Mouse (Mus musculus) liver, embryonic 15.5 days (tissue): ENCODE results near the gene Thada. TPM values are rescaled to one million over a fixed set of nuclear protein-coding genes. Genes with fewer than 3 reads are reported as not detected.
"Not testable (repeated sequence)": the region's sequence is repeated elsewhere in the genome, so short reads cannot be mapped to it uniquely, and the experiment has no call there.

Experiments used
- ATAC-seq: fragments of 200-750 bp; cut with Nextera tagmentation; 2 replicates; pipeline ENCODE4 v1.8.0; 2017; ENCODE audit warnings: moderate number of reproducible peaks, mild to moderate bottlenecking, moderate library complexity; ENCODE audit not compliant: insufficient read depth
- H3K27ac ChIP-seq: fragments of 300-500 bp; sonication (generic); replicated peaks from 2 replicates; pipeline ENCODE4 v1.5.1; 2015; ENCODE audit warnings: mild to moderate bottlenecking, inconsistent platforms
- H3K27me3 ChIP-seq: fragments of 300-500 bp; sonication (generic); 2 replicates; pipeline ENCODE4 v1.6.1; 2015; ENCODE audit warnings: mild to moderate bottlenecking, inconsistent platforms
- H3K36me3 ChIP-seq: fragments of 300-500 bp; sonication (generic); replicated peaks from 2 replicates; pipeline ENCODE4 v1.6.1; 2015; ENCODE audit warnings: moderate library complexity, mild to moderate bottlenecking, inconsistent platforms
- H3K4me1 ChIP-seq: fragments of 300-500 bp; sonication (generic); replicated peaks from 2 replicates; pipeline ENCODE4 v1.6.1; 2015; ENCODE audit warnings: inconsistent platforms
- H3K4me2 ChIP-seq: fragments of 300-500 bp; sonication (generic); 2 replicates; pipeline ENCODE4 v1.6.1; 2015; ENCODE audit warnings: moderate library complexity, mild to moderate bottlenecking, inconsistent platforms
- H3K4me3 ChIP-seq: fragments of 300-500 bp; sonication (generic); replicated peaks from 2 replicates; pipeline ENCODE4 v1.5.1; 2015; ENCODE audit warnings: mild to moderate bottlenecking, inconsistent platforms
- H3K9ac ChIP-seq: fragments of 300-500 bp; sonication (generic); 2 replicates; pipeline ENCODE4 v1.6.1; 2015; ENCODE audit warnings: moderate library complexity, mild to moderate bottlenecking, inconsistent platforms
- H3K9me3 ChIP-seq: fragments of 300-500 bp; sonication (generic); replicated peaks from 2 replicates; pipeline ENCODE4 v1.6.1; 2016; ENCODE audit warnings: inconsistent platforms
- WGBS: fragments of 180-500 bp; shearing (Covaris S2); methylation state at CpG from one replicate; pipeline ENCODE4 v1.1.7; 2015; ENCODE audit warnings: mixed read lengths; ENCODE audit not compliant: insufficient replicate concordance; 5-methylcytosine and 5-hydroxymethylcytosine counted together
- polyA plus RNA-seq: library from polyadenylated mRNA; unstranded; fragments of >200 nt; fragmentation: Nextera tagmentation; extraction: Ambion mirVana; gene quantifications from 2 replicates; pipeline ENCODE4 v1.2.1, GENCODE M21; 2015

Gene Thada
- polyA plus RNA-seq, 1 experiment from 2014 or later, result 2.3 TPM

DNA sequence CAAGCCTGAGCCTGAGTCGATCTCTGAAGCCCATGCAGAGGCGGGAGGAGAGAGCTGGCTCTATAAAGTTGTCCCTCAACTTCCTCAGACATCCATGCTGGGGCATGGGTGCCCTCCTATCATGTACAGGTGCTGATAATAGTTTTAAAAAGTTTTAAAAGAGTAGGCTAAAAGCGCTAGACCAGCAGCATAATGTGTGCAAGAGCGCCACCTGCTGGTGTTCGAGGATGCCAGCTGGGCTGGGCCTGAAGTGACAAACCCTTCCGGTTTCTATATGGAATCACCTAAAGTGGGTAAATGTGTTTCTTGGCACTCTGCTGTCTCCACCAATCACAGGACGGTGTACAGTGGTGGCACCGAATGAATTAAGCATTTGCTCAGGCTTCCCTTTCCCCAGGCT, 275.1 kb downstream of the Thada start:
- peaks cover 50% of the 10 kb centered on the region for H3K4me1 ChIP-seq
- 18% methylated on average over 8 of the region's 8 CpGs for WGBS

DNA sequence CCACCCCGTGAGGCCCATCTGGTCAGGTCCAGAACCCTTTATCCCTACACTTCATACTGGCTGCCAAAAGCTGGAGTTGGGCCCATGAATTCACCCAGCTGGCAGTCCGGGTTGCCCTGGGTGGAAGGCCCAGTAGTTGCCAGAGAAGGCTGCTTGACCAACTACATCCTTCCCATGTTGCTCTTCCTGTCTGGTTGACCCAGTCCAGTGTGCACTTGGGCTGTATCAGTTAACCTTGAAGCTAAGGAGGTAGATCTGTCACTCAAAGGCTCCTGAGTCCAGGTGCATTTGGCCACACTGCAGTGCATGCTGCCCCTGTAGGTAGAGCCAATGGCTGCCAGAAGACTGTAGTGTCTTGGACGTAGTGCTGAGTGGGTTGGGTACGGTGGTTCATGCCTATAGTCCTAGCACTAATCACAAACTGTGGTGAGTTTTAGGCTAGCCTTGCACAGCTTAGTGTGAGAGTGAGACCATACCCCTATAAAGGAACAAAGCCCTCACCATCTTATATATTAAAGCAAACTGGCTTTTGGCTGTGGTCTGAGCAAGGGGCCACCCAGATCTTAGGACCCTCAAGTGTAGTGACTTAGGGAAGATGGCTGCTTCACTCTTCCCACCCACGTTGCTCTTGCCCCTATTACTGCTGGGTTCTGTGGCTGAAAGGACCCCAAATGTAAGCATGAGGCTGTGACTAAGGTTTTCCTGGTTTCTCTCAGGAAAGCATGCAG, 276.7 kb downstream of the Thada start:
- Histone ChIP-seq H3K36me3 (peaks cover 29% of the 10 kb centered on the region), H3K27ac (peak overlapping the region; percentile 96), H3K9ac (peak overlapping the region; percentile 80), H3K4me3 (peak overlapping the region; percentile 80), H3K27me3 (no peaks in the 10 kb centered on the region), H3K9me3 (no peaks in the 10 kb centered on the region), H3K4me2 (peak overlapping the region; percentile 96), H3K4me1 (peaks cover 41% of the 10 kb centered on the region)
- WGBS, result 71% methylated on average over 5 of the region's 5 CpGs
- ATAC-seq, result no peak

More for the DNA sequence above, 275.1 kb downstream of the Thada start:
- no peak overlapping the region for H3K4me3 ChIP-seq
- peaks cover 25% of the 10 kb centered on the region for H3K36me3 ChIP-seq
- ATAC-seq, result no peak
- no peak overlapping the region for H3K4me2 ChIP-seq
- no peak overlapping the region for H3K27ac ChIP-seq
- no peaks in the 10 kb centered on the region for H3K9me3 ChIP-seq
- H3K9ac ChIP-seq, result no peak overlapping the region
- no peaks in the 10 kb centered on the region for H3K27me3 ChIP-seq

DNA sequence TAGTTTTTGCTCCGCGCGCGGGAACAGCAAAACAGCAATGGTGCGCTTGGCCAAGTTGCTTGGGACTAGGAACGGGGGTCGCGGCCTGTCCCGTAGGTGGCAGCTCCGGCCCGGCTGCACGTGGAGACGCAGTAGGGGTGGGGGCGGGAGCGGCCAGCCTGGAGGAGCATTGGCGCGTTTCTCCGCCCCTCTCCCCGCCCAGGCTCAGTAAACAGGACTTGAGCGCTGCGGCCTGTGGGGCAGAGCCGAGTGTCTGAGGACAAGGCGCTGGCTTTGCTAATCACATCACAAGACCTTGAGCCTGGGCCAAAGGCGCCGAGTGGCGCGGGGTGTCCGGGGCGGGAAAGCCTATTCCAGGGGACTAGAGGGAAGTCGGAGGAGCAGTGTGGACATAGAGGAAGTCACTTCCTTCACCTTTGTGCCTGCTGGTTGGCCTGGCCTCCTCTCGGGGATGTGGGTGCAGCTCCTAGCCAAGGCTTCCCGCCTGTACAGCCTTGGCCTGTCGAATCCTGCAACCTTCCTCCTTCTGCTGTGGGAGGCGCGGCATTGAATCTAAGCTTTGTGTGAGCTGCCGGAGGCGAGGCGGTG, 277.5 kb downstream of the Thada start:
- Histone ChIP-seq H3K27me3 (no peaks in the 10 kb centered on the region), H3K27ac (peak overlapping the region; percentile 96), H3K4me1 (peaks cover 44% of the 10 kb centered on the region), H3K4me3 (peak overlapping the region; percentile 80), H3K36me3 (peaks cover 29% of the 10 kb centered on the region), H3K4me2 (peak overlapping the region; percentile 96), H3K9ac (peak overlapping the region; percentile 80), H3K9me3 (no peaks in the 10 kb centered on the region)
- ATAC-seq, result peak; percentile 76
- under 1% methylated on average over 38 of the region's 38 CpGs for WGBS

DNA sequence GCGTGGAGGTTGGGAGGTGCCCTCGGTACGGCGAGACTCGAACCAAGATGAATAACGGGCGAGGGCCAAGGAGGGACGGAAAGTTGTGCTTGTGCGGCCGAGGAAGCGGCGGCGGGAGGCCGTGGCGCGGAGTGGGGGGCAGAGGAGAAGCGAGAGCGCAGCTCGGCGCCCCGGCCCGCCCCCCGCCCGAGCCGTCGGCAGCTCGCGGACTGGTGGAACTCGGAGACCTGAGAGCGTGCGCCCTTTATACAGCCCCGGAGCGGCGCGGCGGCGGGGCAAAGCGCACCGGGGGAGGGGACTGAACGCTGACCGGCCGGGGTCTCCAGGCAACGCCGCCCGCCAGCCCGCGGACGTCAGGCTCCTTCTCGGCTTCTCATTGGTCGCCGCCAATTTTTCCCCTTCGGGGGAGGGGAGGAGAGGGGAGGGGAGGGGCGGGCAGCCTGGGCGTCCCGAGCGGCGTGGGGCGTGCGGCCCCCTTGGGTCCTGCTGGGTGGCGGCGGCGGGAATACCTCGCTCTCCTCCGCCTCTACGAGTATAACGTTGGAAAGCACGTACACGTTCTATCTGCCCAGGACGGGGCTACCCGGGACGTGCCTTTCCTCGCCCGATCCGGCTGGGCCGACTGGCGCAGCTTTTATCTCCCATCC, 278.2 kb downstream of the Thada start, which contains the start of gene Zfp36l2:
Gene Zfp36l2, minus strand, starts transcription at position 221 of the 647 bp plus-strand sequence.
- no peaks in the 10 kb centered on the region for H3K27me3 ChIP-seq
- H3K4me2 ChIP-seq, result peak within 1 kb of the TSS; percentile 98
- WGBS, result under 1% methylated on average over 75 of the region's 76 CpGs
- peaks cover 50% of the 10 kb centered on the region for H3K4me1 ChIP-seq
- peaks cover 24% of the 10 kb centered on the region for H3K36me3 ChIP-seq
- H3K9ac ChIP-seq, result peak within 1 kb of the TSS; percentile 92
- H3K4me3 ChIP-seq, result peak within 1 kb of the TSS; percentile 85
- peak; percentile 67 for ATAC-seq
- H3K27ac ChIP-seq, result peak within 1 kb of the TSS; percentile 96
- H3K9me3 ChIP-seq, result no peaks in the 10 kb centered on the region

DNA sequence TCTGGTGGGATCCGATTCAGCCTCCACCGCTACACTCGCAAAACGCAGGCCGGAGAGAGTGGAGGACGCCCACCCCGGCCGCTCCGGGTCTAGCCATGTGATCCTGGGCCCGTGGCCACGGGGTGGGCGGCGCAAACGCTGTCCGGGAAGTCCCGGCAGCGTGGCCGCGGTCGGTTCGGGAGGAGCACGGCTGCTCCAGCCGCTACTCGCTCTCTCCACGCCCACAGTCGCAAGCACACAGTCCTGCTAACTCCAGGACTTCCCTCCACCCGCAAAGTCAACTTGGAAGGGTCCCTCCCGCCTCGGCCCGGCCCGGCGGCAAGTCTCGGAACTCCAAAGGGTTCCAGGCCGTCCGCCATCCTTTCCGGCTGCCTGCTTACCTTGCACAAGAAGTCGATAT, 278.7 kb downstream of the Thada start:
- under 1% methylated on average over 16 of the region's 37 CpGs for WGBS
- not testable (repeated sequence) for H3K27me3 ChIP-seq, H3K9me3 ChIP-seq
- peak; percentile 16 for ATAC-seq
- peaks cover 56% of the 10 kb centered on the region for H3K4me1 ChIP-seq
- H3K4me2 ChIP-seq, result peak overlapping the region; percentile 98
- peak overlapping the region; percentile 85 for H3K4me3 ChIP-seq
- peak overlapping the region; percentile 96 for H3K27ac ChIP-seq
- H3K9ac ChIP-seq, result peak overlapping the region; percentile 92
- peaks cover 20% of the 10 kb centered on the region for H3K36me3 ChIP-seq

DNA sequence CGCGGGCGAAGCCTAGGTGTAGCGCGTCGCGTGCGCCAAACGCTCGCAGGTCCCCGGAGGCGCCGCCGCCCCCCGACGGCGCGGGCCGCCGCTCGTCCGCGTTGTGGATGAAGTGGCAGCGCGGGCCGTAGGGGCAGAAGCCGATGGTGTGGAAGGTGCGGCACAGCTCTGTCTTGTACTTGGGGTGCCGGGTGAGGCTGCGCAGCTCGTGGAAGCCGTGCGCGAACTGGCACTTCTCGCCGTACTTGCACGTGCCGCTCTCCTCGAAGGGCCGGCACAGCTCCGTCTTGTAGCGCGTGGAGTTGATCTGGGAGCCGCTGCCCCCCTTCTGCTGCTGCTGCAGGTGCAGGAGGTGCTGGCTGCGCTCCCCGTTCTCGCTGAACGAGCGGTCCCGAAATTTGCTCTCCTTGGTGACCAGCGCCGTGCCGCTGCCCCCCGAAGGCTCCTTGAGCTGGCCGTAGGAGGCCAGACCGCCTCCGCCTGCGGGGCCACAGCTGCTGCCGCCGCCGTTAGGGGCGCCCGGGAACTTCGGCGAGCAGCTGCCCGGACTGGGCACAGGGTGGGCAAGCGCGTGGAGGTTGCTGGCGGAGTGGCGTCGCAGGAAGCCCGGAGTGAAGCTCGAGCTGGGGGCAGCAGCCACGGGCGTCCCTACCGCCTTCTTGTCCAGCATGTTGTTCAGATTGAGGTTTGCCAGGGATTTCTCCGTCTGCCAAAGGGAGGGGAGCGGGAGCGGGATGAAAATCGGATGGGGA, 279.4 kb downstream of the Thada start:
- Histone ChIP-seq H3K36me3 (peaks cover 14% of the 10 kb centered on the region), H3K9me3 (no peaks in the 10 kb centered on the region), H3K4me1 (peaks cover 63% of the 10 kb centered on the region), H3K9ac (peak overlapping the region; percentile 92), H3K27me3 (no peaks in the 10 kb centered on the region), H3K4me3 (peak overlapping the region; percentile 85), H3K27ac (peak overlapping the region; percentile 91), H3K4me2 (peak overlapping the region; percentile 98)
- WGBS, result under 1% methylated on average over 80 of the region's 80 CpGs
- ATAC-seq, result no peak

DNA sequence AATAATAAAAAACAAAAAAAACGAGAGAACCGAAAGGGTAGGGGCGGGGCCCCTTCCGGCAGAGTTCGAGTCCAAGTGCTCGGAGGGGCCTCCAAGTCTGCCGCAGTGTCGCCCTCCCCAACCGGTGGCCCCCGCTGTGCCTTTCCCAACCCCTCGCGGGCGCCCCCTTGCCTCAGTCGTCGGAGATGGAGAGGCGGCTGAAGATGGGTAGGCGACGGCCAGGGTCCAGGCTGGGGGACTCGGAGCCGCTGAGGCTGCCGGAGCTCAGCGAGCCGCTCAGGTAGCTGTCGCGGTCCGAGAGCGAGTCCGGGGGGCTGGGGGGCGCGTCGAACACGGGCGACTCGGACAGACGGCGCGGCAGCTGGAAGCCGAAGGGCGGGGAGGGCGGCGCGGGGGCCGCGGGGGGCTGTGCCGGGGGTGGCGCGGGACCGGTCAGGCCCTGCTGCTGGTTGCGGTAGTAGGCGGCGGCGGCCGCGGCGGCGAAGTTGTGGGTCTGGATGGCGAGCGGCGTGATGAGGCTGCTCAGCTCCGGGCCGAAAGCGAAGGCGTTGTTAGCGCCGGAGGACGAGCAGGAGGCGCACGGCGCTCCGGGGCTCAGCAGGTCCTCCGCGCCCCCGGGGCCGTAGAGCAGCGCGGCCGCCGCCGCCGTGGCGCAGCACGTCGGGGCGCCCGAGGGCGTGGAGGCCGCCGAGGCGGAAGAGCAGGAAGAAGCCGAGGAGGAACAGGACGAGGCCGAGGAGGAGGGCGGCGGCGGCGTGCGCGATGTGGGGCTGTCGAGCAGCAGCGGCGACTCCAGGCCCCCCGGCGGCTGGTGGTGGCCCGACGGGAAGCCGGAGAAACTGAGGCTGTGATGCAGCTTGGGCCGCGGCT, 280.2 kb downstream of the Thada start:
- no peaks in the 10 kb centered on the region for H3K27me3 ChIP-seq
- peak overlapping the region; percentile 85 for H3K4me3 ChIP-seq
- H3K9ac ChIP-seq, result peak overlapping the region; percentile 92
- H3K36me3 ChIP-seq, result peaks cover 13% of the 10 kb centered on the region
- H3K27ac ChIP-seq, result peak overlapping the region; percentile 91
- under 1% methylated on average over 99 of the region's 108 CpGs for WGBS
- peaks cover 68% of the 10 kb centered on the region for H3K4me1 ChIP-seq
- peak; percentile 5; the same call in 1 of the 2 replicates for ATAC-seq
- H3K9me3 ChIP-seq, result no peaks in the 10 kb centered on the region
- peak overlapping the region; percentile 98 for H3K4me2 ChIP-seq

DNA sequence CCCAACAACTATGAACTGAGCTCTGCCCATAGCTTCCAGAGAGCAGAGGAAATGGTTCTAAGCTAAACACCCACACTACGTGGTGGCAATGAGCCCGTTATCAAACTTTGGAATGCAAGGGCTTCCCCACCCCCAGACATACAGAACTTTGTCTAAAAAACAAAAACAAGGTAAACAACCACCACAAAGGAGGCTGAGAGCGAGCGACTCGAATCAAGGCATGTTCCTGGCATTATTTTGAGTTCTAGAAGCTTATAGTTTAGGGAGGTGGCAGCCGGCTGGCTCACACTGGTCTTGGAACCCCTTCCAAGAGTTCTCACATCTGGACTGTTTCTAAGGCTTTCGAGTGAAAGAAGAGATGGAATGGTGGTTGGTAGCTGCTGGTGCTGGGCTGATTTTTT, 281.0 kb downstream of the Thada start:
- H3K9me3 ChIP-seq, result no peaks in the 10 kb centered on the region
- H3K27me3 ChIP-seq, result no peaks in the 10 kb centered on the region
- peak overlapping the region; percentile 98 for H3K4me2 ChIP-seq
- peaks cover 13% of the 10 kb centered on the region for H3K36me3 ChIP-seq
- H3K27ac ChIP-seq, result peak overlapping the region; percentile 91
- H3K4me1 ChIP-seq, result peaks cover 68% of the 10 kb centered on the region
- H3K9ac ChIP-seq, result peak overlapping the region; percentile 92
- H3K4me3 ChIP-seq, result peak overlapping the region; percentile 85
- no peak for ATAC-seq
- WGBS, result 0% methylated on average over 7 of the region's 7 CpGs

DNA sequence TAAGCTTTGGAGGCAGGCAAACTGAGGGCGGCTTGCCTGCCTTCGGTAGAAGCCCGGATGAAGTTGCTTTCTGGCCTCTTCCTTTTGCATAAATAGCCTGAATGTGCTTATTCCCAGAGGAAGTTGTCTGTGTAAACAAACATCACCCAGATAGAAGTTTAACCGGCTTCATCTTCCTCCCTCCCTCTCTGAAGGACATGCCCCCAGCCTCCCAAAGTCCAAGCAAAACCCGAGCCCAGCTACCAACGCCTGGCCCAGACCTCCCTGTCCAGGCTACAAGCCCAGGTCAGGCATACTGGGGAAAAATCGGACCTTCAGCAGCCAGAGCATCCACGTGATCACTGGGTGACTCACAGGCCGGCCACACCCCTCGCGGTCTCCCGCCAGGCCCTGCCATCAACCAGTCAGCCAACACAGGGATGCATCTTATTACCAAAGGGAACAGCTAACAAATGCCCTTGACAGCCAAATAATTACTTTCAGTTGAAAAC, 282.7 kb downstream of the Thada start:
- peak; percentile 26 for ATAC-seq
- WGBS, result under 1% methylated on average over 12 of the region's 12 CpGs
- Histone ChIP-seq H3K4me3 (peak overlapping the region; percentile 45), H3K4me2 (peak overlapping the region; percentile 79), H3K27ac (peak overlapping the region; percentile 91), H3K4me1 (peaks cover 66% of the 10 kb centered on the region), H3K9ac (peak overlapping the region; percentile 63), H3K27me3 (no peaks in the 10 kb centered on the region), H3K36me3 (peaks cover 13% of the 10 kb centered on the region), H3K9me3 (no peaks in the 10 kb centered on the region)
